Comparison of ENCODE assay signal across 22 mouse cellular contexts in genomic region chr10:109056500-109056899, GRCm38 (mm10). TPM values are rescaled to one million over a fixed set of nuclear protein-coding genes. Genes with fewer than 3 reads are reported as not detected.
DNase-seq lines count a peak whose midpoint lies in the region; TF ChIP-seq lines count a peak whose summit lies in the region.
"Had no signal": no experiment of that assay in that cellular context is flagged by ENCODE, and none has a peak within 500 bp of the region (broad histone marks: within the 10 kb centered on the region; RNA-seq: fewer than 3 reads in every experiment).

No protein-coding gene starts in this region.

- H3K4me3 ChIP-seq in left cerebral cortex, adult 2 months = no peak overlapping the region
- H3K4me3 ChIP-seq: embryonic facial prominence, embryonic 10.5 days; forebrain, embryonic 13.5 days; heart, embryonic 15.5 days; hindbrain, embryonic 13.5 days had no signal

- TF ChIP-seq CTCF in left cerebral cortex, adult 2 months (IDR thresholded peaks at IDR 0.05) = no peak

- DNase-seq in frontal cortex, adult 2 months (ENCODE audit: extremely low spot score in 1 of 2, low spot score in 1 of 2) = peak; percentile 37 to 75
- DNase-seq in frontal cortex, postnatal 25 days (ENCODE audit: low spot score in 2 of 2) = no peak
- DNase-seq in right cerebral cortex, adult 18-20 months = peak; percentile 74
- no peak for DNase-seq in right cerebral cortex, postnatal 4 days
- DNase-seq in left cerebral cortex, adult 2 months (ENCODE audit: extremely low spot score in 1 of 2, low spot score in 2 of 2) = peak in 1 of 2 experiments; percentile 38
- peak; percentile 67 for DNase-seq in telencephalon, adult 2 months (ENCODE audit: low read depth, low spot score)
- DNase-seq in kidney, adult 9 months = no peak
- DNase-seq: adrenal gland, postnatal 14 days; cerebellum, adult 18-20 months; cerebellum, adult 9-11 months; cerebellum, postnatal 36 days; forebrain, postnatal 0 days; gastrocnemius, postnatal 10 days; heart, adult 18-20 months; heart, postnatal 14 days had no signal

- intact Hi-C loops in left cerebral cortex, adult 2 months (cut with DNase I) = loop anchor here (1.0 kb wide), 1 partner anchor 61 kb away; no protein-coding TSS in a partner anchor

- H3K27ac ChIP-seq in left cerebral cortex, adult 2 months = peak overlapping the region; percentile 53
- H3K27ac ChIP-seq: embryonic facial prominence, embryonic 10.5 days; forebrain, embryonic 13.5 days; heart, embryonic 15.5 days; hindbrain, embryonic 13.5 days; hindbrain, postnatal 0 days had no signal

RNA-seq across cellular contexts. Expression of gene Syt1, which starts 45.7 kb away (rescaled TPM):
- 651 and 663 TPM in 2 replicates for polyA plus RNA-seq in frontal cortex, adult 2 months (2012; rRNA removed)
- 1,000 to 10,000 TPM; 1,179 to 1,188 TPM for total RNA-seq in left cerebral cortex, adult 2 months (2021)
- total RNA-seq: hematopoietic stem cell, adult 5-6 weeks; MEL had no signal

Comparison
In these comparisons a context has a peak if more than half of its experiments do, and no peak if none do; other contexts are left out.
1. DNase-seq: peak in frontal cortex, adult 2 months (2 of 2), right cerebral cortex, adult 18-20 months (single experiment) and telencephalon, adult 2 months (single experiment); none in frontal cortex, postnatal 25 days (0 of 2), right cerebral cortex, postnatal 4 days (single experiment) and kidney, adult 9 months (single experiment).